13 mouse cellular contexts compared by ENCODE assay signal in the genomic region with DNA sequence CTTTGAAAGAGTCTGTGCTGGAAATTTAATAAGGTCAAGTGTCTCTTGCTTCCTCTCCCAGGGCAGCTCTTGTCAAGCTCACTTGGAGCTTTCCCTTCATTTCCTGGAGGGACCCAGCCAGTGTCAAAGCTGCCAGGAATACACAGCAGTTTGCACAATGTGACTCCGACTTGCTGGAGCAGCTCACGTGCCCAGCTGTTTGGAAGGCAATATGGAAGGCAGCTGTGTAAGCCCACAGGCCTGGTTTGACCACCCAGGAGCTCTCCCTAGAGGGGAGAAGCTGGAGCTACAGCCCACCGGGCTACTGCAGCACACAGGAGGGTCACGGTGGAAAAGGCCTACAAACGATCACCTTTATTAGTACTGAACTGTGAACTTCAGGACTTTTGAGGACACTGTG.
A peak's percentile ranks its signal among the peaks of the same experiment; 100 is the strongest.
DNase-seq lines count a peak whose midpoint lies in the region; ATAC-seq and TF ChIP-seq lines count a peak whose summit lies in the region.
"Had no signal": no experiment of that assay in that cellular context is flagged by ENCODE, and none has a peak within 500 bp of the region (broad histone marks: within the 10 kb centered on the region; RNA-seq: fewer than 3 reads in every experiment).

No protein-coding gene starts in this region.

- no peak for ATAC-seq in forebrain, embryonic 11.5 days (replicated peaks; ENCODE audit: low FRiP score)
- no peak for ATAC-seq in forebrain, embryonic 13.5 days
- peak; percentile 89 for ATAC-seq in lung, postnatal 0 days
- ATAC-seq: forebrain, embryonic 14.5 days had no signal

- H3K27me3 ChIP-seq in forebrain, embryonic 11.5 days (ENCODE audit: control insufficient read depth, insufficient read depth, low read length), result no peaks in the 10 kb centered on the region
- H3K27me3 ChIP-seq in forebrain, embryonic 13.5 days, result peaks cover 13% of the 10 kb centered on the region; the same call in 1 of the 2 replicates
- no peaks in the 10 kb centered on the region for H3K27me3 ChIP-seq in lung, postnatal 0 days (replicated peaks; ENCODE audit: insufficient read depth, low read length)
- H3K27me3 ChIP-seq: heart, embryonic 15.5 days had no signal

- H3K4me1 ChIP-seq in forebrain, embryonic 11.5 days (replicated peaks; ENCODE audit: control insufficient read depth, insufficient read depth, low read length), result no peaks in the 10 kb centered on the region
- H3K4me1 ChIP-seq in forebrain, embryonic 13.5 days, result no peaks in the 10 kb centered on the region
- H3K4me1 ChIP-seq in lung, postnatal 0 days (ENCODE audit: insufficient read depth, low read depth, low read length), result no peaks in the 10 kb centered on the region
- H3K4me1 ChIP-seq: heart, embryonic 15.5 days had no signal

- intact Hi-C loops in gastrocnemius, postnatal 14 days (cut with DNase I; ENCODE audit: low total_unique reads), result no loop called here
- intact Hi-C loops in left cerebral cortex, postnatal 36 days (cut with DNase I), result no loop called here

- TF ChIP-seq EP300 in lung, postnatal 0 days (IDR thresholded peaks at IDR 0.05), result no peak; the same call in 1 of the 2 replicates

- H3K27ac ChIP-seq in forebrain, embryonic 11.5 days (ENCODE audit: low read depth, low read length), result no peak overlapping the region
- no peak overlapping the region for H3K27ac ChIP-seq in forebrain, embryonic 13.5 days
- no peak overlapping the region for H3K27ac ChIP-seq in lung, postnatal 0 days (ENCODE audit: low read length)
- H3K27ac ChIP-seq: heart, embryonic 15.5 days; liver, embryonic 14.5 days had no signal

- H3K9ac ChIP-seq in forebrain, embryonic 11.5 days (ENCODE audit: low read length), result no peak overlapping the region
- no peak overlapping the region for H3K9ac ChIP-seq in forebrain, embryonic 13.5 days
- H3K9ac ChIP-seq in lung, postnatal 0 days (replicated peaks; ENCODE audit: low read depth), result no peak overlapping the region
- H3K9ac ChIP-seq: heart, embryonic 15.5 days; liver, embryonic 14.5 days had no signal

- H3K9me3 ChIP-seq in forebrain, embryonic 11.5 days (ENCODE audit: control insufficient read depth, low read length), result no peaks in the 10 kb centered on the region
- no peaks in the 10 kb centered on the region for H3K9me3 ChIP-seq in forebrain, embryonic 13.5 days (replicated peaks)
- H3K9me3 ChIP-seq in lung, postnatal 0 days (ENCODE audit: low read length), result no peaks in the 10 kb centered on the region
- H3K9me3 ChIP-seq: heart, embryonic 15.5 days had no signal

- H3K4me2 ChIP-seq in forebrain, embryonic 11.5 days (ENCODE audit: low read depth, low read length, severe bottlenecking), result no peak overlapping the region
- no peak overlapping the region for H3K4me2 ChIP-seq in forebrain, embryonic 13.5 days
- H3K4me2 ChIP-seq in lung, postnatal 0 days (replicated peaks; ENCODE audit: low read depth, low read length), result no peak overlapping the region
- H3K4me2 ChIP-seq: heart, embryonic 15.5 days had no signal

- 55% methylated on average over 5 of the region's 5 CpGs for WGBS in forebrain, embryonic 11.5 days
- 66% methylated on average over 5 of the region's 5 CpGs for WGBS in forebrain, embryonic 13.5 days
- WGBS in lung, postnatal 0 days, result 40% methylated on average over 5 of the region's 5 CpGs

- H3K36me3 ChIP-seq in forebrain, embryonic 11.5 days (ENCODE audit: control insufficient read depth, insufficient read depth, low read length), result no peaks in the 10 kb centered on the region
- H3K36me3 ChIP-seq in forebrain, embryonic 13.5 days (ENCODE audit: poor library complexity, severe bottlenecking), result no peaks in the 10 kb centered on the region
- H3K36me3 ChIP-seq in lung, postnatal 0 days (ENCODE audit: insufficient read depth, low read length), result no peaks in the 10 kb centered on the region
- H3K36me3 ChIP-seq: heart, embryonic 15.5 days had no signal

- no peak overlapping the region for H3K4me3 ChIP-seq in forebrain, embryonic 11.5 days (ENCODE audit: low read depth, low read length)
- no peak overlapping the region for H3K4me3 ChIP-seq in forebrain, embryonic 13.5 days
- H3K4me3 ChIP-seq in lung, postnatal 0 days (ENCODE audit: low read depth, low read length), result no peak overlapping the region
- H3K4me3 ChIP-seq: heart, embryonic 15.5 days had no signal

- TF ChIP-seq CTCF in lung, postnatal 0 days (IDR thresholded peaks at IDR 0.05), result peak; percentile 41

- peak; percentile 50 for DNase-seq in forebrain, embryonic 11.5 days (ENCODE audit: low spot score)
- DNase-seq in ZHBTc4 (ENCODE audit: low read depth, low spot score) (peak; percentile 26), MN1 (ENCODE audit: low spot score) (no peak)
- peak; percentile 36 for DNase-seq in gastrocnemius, postnatal 14 days
- peak; percentile 78 for DNase-seq in lung, postnatal 0 days (ENCODE audit: low spot score)
- no peak for DNase-seq in left cerebral cortex, postnatal 36 days (ENCODE audit: low spot score in 2 of 2)
- no peak for DNase-seq in cerebellum, postnatal 10 days
- DNase-seq: kidney, adult 18-20 months; layer of hippocampus, adult 9-11 months had no signal

Comparison
In these comparisons a context has a peak if more than half of its experiments do, and no peak if none do; other contexts are left out.
1. DNase-seq: peak in forebrain, embryonic 11.5 days (single experiment), ZHBTc4 (single experiment), gastrocnemius, postnatal 14 days (single experiment) and lung, postnatal 0 days (single experiment); none in MN1 (single experiment), left cerebral cortex, postnatal 36 days (0 of 2) and cerebellum, postnatal 10 days (0 of 2).